Mouse (Mus musculus) layer of hippocampus, postnatal 36 days (tissue): ENCODE data around the gene Xpo6. TPM values are rescaled to one million over a fixed set of nuclear protein-coding genes. Genes with fewer than 3 reads are reported as not detected.

Experiments used
- DNase-seq, 2 experiments: peaks; one replicate each; pipeline ENCODE4 v3.0.0; 2022
- total RNA-seq, 2 experiments: library from RNA; stranded (reverse); gene quantifications; 2 replicates each; pipeline ENCODE4 v1.2.3; 2021

Xpo6 gene
- total RNA-seq, 2 experiments from 2014 or later = 89.5 to 94.1 TPM

DNA sequence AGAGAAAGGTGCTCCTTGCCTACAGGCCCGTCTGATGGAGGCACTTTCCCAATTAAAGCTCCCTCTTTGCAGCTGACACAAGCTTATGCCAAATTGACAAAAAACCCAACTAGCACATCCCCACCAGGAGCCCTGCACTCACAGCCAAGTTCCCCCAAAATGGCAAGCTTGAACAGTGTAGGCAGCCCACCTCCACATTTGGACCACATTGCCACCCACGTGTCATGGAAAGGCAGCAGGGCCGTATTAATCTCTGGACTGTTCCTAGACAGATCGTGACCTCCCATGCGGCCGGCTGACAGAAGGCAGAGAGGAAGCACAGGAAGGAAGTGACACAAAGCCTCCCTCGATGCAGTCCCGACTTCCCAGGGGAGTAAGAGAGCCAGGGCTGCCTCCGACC lies 125.2 kb downstream of the Xpo6 start:
- no peak for DNase-seq

DNA sequence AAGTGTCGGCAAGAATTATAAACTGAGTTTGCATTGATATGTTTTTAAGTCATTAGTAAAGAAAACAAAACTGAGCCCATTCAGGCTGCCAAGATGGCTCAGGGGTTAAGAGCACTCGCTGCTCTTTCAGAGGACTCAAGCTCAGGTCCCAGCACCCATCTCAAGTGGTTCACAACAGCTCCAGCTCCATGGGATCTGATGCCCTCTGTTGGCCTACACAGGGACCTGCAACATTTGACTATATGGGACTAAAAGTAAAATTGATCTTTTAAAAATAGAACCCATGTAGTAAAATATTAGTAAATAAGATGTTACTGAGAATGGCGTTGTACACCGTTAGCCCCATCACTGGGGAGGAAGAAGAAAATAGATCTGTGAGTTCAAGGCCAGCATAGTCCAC lies 130.0 kb downstream of the Xpo6 start:
- DNase-seq = no peak

DNA sequence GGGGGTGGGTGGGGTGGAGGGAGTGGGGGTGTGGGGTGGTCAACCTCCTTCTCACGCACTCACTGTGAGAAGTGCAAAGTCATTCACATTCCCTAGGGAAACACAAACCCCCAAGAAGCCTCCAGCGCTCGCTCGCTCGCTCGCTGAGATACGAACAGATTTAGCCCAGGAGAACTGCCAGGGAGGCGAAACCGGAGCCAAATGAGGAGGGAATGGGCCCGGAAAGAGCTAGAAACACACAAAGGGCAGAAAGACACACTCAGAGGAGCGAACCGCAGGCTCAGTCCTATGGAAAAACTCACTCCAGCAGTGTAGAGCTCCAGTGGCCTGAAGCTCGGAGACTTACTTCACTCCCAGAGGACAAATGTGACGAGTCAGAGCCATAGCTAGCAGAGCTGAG lies 133.5 kb downstream of the Xpo6 start:
- peak; percentile 41 to 45 for DNase-seq

DNA sequence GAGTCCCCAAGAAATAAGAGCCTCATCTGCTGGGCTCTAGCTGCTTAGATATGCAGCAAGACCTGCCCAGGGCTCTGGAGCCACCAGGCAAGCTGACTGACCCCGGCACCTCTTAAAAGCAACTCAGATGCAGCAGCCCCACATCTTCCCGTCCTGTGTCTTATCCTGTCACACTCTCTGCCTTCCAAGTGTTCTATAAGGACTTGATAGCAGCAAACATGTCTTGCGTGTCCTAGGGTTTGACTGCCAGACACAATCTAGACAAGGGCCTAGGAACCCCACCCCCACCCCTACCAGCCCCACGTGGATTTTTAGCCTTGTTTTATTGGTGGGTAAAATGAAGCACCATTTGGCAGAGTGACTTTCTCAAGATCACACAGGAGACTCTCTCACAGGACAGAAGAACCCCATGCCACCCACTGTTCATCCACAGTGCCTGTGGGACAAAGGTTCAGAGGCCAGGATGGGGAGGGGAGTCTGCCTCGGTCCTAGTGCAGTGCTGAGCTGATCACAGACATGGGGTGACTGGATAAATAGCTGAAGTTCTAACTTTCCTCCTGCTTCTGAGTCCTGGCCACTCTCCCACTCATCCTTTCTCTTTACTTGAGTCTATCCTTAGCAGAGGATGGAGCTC lies 134.9 kb downstream of the Xpo6 start:
- no peak for DNase-seq

DNA sequence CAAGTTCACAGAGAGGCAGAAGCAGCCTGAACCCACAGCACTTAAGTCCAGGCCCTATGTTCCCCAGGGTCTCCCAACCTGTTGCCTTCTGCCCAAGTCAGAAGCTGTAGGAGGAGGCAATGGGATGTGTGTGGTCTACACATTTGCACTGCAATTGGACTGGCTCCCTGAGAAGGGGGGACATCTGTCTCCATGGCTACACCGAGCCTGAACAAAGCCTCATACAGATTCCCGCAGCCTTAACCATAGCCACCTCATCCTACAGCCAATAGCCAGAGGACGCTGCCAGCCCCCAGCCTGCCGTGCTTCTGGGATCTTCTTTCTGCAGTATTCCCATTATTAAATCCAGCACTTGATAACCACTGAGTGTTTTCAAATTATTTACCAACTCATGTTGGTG lies 138.1 kb downstream of the Xpo6 start:
- DNase-seq = no peak

DNA sequence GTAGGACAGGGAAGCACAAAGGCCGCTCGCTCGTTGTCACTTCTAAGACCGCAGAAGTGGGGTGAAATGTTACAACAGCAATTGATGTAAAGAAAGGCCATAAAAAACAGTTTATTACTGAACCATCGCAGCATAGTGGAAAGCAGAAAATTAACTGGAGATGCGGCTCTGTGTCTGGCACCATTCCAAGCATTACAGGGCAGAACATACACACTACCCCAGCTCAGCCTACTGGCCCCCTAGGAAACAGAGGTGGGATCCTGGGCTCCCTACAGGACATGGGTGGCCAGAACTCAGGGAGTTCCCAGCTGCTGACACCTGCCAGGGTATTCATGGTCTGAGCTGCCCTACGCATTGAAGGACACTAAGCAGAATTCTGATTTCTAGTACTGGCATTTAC lies 141.4 kb downstream of the Xpo6 start:
- DNase-seq = no peak

DNA sequence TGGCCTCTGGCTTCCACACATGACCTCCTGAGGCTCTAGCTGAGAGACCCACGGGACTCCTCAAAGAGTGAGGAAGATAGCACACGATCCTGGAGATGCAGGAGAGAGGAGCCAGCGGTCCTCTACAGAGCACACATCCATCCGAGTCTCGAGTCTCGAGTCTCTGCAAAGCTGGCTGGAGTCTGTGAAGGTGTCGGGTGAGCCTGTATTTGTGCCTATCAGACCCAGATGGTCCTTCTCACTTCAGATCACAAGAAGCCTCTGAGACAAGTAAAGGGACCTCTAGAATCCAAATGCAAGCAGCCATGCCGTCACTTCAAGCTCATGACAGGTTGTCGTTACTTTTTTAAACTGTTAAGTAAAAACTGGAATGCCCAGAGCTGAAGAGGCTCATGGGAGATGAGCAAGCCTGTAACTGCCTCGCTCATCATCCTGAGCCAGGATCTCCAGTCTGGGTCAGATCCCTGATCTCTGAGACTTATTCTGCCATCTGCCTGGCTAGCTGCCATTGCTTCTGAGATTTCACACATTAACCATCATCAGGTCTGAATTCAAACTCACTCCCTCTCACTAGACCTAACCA lies 142.9 kb downstream of the Xpo6 start:
- no peak for DNase-seq

DNA sequence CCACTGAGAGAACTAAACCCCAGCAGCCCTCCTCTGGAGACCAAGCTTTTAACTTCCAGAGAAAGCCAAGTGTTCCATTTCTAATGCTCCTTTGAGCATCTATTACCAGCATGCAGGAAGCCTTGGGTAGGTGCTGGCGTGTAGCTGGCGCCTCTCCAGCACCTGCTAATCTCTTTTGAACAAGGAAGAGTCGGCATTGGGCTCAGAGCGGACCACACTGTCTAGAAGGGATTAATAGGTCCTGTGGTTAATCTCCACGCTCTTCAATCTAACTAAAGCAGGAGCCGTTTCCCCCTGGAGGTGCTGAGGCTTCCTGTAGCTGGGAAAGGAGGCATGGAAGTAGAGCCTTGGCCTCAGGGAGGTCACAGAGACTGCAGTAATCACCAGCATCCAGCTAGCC lies 145.7 kb downstream of the Xpo6 start:
- DNase-seq = no peak

DNA sequence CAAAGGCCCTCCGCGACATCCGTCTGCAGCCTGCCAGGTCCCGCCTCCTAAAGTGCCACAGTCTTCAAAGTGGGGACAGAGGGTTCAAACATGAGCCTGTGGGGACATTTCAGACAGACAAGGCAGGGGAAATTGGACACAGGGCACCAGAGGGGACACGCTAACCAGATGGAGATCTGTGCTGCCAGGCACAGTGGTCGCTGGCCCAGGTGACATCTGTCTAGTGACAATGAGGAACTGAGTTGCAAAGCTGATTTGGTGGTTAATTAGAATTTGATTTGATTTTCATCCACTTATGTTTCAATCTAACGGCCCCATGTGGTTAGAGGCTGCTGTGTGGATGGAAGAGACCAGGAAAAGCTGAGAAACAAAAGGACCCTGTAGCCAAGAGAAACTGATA lies 146.7 kb downstream of the Xpo6 start:
- DNase-seq = no peak

DNA sequence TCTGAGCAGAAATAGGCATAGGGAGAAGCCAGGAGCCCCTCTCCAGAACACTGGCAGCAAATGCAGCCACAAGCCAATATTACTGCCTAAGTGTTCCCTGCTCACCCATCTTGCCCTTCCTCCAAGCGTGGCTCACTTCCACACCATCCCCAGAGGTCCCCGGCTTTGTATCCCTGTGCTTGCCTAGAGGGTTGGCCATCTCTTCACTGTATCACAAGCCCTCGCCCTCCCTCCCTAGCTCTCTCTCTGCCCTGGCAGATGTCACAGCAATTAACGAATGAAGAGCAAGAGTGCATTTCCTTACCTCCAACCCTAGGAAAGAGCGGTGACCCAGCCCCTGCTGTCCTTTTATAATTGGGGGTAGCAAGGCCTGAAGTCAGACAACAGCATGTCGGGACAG lies 148.4 kb downstream of the Xpo6 start:
- DNase-seq = no peak

Other genes starting within 250 kb of the Xpo6 start
- gene Gsg1l, start 118.1 kb downstream of the Xpo6 start, total RNA-seq = 10 to 100 TPM; 12.6 to 12.7 TPM
- 10 to 100 TPM; 90.8 to 93.6 TPM for gene Sbk1, start 72.1 kb upstream of the Xpo6 start, total RNA-seq
- 1 to 10 TPM; 1.5 to 1.6 TPM for gene Lat, start 169.1 kb upstream of the Xpo6 start, total RNA-seq
- 10 to 100 TPM; 80.8 to 94.4 TPM for gene Spns1, start 176.9 kb upstream of the Xpo6 start, total RNA-seq
- gene Nfatc2ip, start 196.2 kb upstream of the Xpo6 start, total RNA-seq = 1 to 10 TPM; 6.3 to 6.6 TPM
- gene Cd19, start 214.4 kb upstream of the Xpo6 start, total RNA-seq = not detected
- gene Rabep2, start 228.3 kb upstream of the Xpo6 start, total RNA-seq = 10 to 100 TPM; 13.4 to 17.5 TPM